Mouse (Mus musculus) ES-E14 (cell line): ENCODE measurements around the gene Sult1a1. TPM values are rescaled to one million over a fixed set of nuclear protein-coding genes. Genes with fewer than 3 reads are reported as not detected.
"Not testable (repeated sequence)": the region's sequence is repeated elsewhere in the genome, so short reads cannot be mapped to it uniquely, and the experiment has no call there.

Experiments used
- DNase-seq: peaks from one replicate; pipeline ENCODE4 v3.0.0-alpha.2; 2013; ENCODE audit warnings: low read depth, low spot score
- H3K27ac ChIP-seq: 2 replicates; pipeline ENCODE4 v1.5.1; 2012; ENCODE audit warnings: low read depth, mild to moderate bottlenecking, low read length, moderate library complexity, mixed read lengths; ENCODE audit not compliant: poor library complexity, insufficient read depth, severe bottlenecking
- H3K36me3 ChIP-seq: 2 replicates; pipeline ENCODE4 v1.6.1; 2012; ENCODE audit warnings: mild to moderate bottlenecking, low read length, moderate library complexity, mixed read lengths; ENCODE audit not compliant: control insufficient read depth, poor library complexity, insufficient read depth, severe bottlenecking
- H3K4me1 ChIP-seq, 2 experiments: fragments of 150-350 bp in 1 of 2; sonication (generic) in 1 of 2; 2 replicates each; pipeline ENCODE4 v1.6.1; 2012; ENCODE audit warnings: low read length in 2 of 2, mild to moderate bottlenecking in 1 of 2, mixed read lengths in 1 of 2; ENCODE audit not compliant: control insufficient read depth in 2 of 2, insufficient read depth in 2 of 2, poor library complexity in 1 of 2
- H3K4me3 ChIP-seq, 2 experiments: fragments of 150-350 bp in 1 of 2; sonication (generic) in 1 of 2; 2 replicates each; pipeline ENCODE4 v1.5.1; 2012; ENCODE audit warnings: low read length in 2 of 2, low read depth in 1 of 2, mild to moderate bottlenecking in 1 of 2, mixed read lengths in 1 of 2; ENCODE audit not compliant: insufficient read depth in 1 of 2, poor library complexity in 1 of 2, severe bottlenecking in 1 of 2
- H3K9ac ChIP-seq: 2 replicates; pipeline ENCODE4 v1.6.1; 2012; ENCODE audit warnings: low read depth, mild to moderate bottlenecking, low read length, mixed read lengths; ENCODE audit not compliant: poor library complexity, insufficient read depth, severe bottlenecking
- H3K9me3 ChIP-seq: fragments of 150-350 bp; sonication (generic); 2 replicates; pipeline ENCODE4 v1.6.1; 2012; ENCODE audit warnings: low read depth, mild to moderate bottlenecking, low read length; ENCODE audit not compliant: control insufficient read depth, insufficient read depth
- CHD2 ChIP-seq: IDR thresholded peaks from 2 replicates; pipeline ENCODE4 v1.6.1; 2014; ENCODE audit warnings: mild to moderate bottlenecking, low read depth, low read length, inconsistent platforms
- HCFC1 ChIP-seq: IDR thresholded peaks from 2 replicates; pipeline ENCODE4 v1.6.1; 2012; ENCODE audit warnings: low read length, inconsistent platforms, borderline replicate concordance; ENCODE audit not compliant: insufficient read depth
- MAFK ChIP-seq: IDR thresholded peaks from 2 replicates; pipeline ENCODE4 v1.6.1; 2014; ENCODE audit warnings: mild to moderate bottlenecking, low read depth, low read length, inconsistent platforms; ENCODE audit not compliant: insufficient read depth
- ZC3H11A ChIP-seq: IDR thresholded peaks from 2 replicates; pipeline ENCODE4 v1.6.1; 2012; ENCODE audit warnings: low read depth, mild to moderate bottlenecking, inconsistent platforms, low read length, borderline replicate concordance
- ZNF384 ChIP-seq: IDR thresholded peaks from 2 replicates; pipeline ENCODE4 v1.6.1; 2012; ENCODE audit warnings: low read depth, low read length, inconsistent platforms
- in situ Hi-C, 2 experiments: fragments of 600-800 bp; cut with MboI; formaldehyde crosslinking; loops; one replicate each; pipeline ENCODE4 v1.15.1; 2025; ENCODE audit warnings: low sequenced_read_pairs in 2 of 2, inconsistent platforms in 1 of 2; ENCODE audit not compliant: unreplicated experiment in 2 of 2
- total RNA-seq: library from RNA; depleted of rRNA; stranded (reverse); fragments of 300-350 nt; gene quantifications from 2 replicates; pipeline ENCODE4 v1.2.3, GENCODE M21; 2012

The Sult1a1 gene
- total RNA-seq, 1 experiment, result 0.22 TPM

DNA sequence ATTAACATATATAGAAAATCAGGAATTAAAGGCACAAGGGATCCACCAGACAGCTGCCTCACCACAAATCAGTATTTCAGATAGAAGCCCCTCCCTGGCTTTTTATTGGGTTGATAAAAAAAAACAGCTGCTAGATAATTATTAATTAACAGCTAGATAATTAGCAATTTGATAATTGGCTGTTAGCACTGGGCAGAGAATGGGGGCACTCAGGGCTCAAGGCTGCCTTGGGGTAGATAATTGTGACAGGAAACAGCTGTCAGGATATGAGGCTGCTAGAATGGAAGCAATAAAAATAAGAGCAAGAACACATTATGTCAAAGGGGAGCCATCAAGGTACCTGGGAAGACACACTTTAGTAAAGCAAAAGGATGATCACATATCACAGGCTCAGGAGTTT is 31.3 kb downstream of the Sult1a1 start:
- Histone ChIP-seq H3K4me3 (no peak overlapping the region), H3K9ac (no peak overlapping the region), H3K4me1 (peaks cover 2 to 16% of the 10 kb centered on the region in 2 experiments; a peak in 2 of 4 replicates), H3K36me3 (no peaks in the 10 kb centered on the region), H3K9me3 (no peaks in the 10 kb centered on the region), H3K27ac (peak overlapping the region; percentile 88; the same call in 1 of the 2 replicates)
- TF ChIP-seq ZNF384 (no peak), MAFK (no peak), CHD2 (no peak), HCFC1 (no peak), ZC3H11A (no peak)
- in situ Hi-C loops, result no loop called here
- DNase-seq, result no peak

DNA sequence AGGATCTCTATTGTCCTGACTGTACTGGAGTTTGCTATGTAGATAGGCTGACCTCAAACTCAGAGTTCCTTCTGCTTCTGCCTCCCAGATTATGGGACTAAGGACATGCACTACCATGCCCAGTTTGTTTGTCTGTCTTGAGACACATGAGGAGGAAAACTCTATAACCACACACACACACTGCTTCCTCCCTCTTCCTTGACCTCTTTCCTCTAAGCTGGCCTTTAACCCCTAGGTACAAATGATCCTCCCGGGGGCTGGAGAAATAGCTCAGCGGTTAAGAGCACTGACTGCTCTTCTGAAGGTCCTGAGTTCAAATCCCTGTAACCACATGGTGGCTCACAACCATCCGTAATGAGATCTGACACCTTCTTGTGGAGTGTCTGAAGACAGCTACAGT is 31.9 kb downstream of the Sult1a1 start:
- no peak for DNase-seq
- in situ Hi-C loops, result no loop called here
- Histone ChIP-seq H3K9ac (no peak overlapping the region), H3K27ac (no peak overlapping the region; the same call in 1 of the 2 replicates), H3K36me3 (no peaks in the 10 kb centered on the region), H3K9me3 (no peaks in the 10 kb centered on the region), H3K4me1 (peaks cover 2 to 16% of the 10 kb centered on the region in 2 experiments; a peak in 2 of 4 replicates), H3K4me3 (no peak overlapping the region)
- TF ChIP-seq HCFC1, result no peak
- no peak for TF ChIP-seq ZC3H11A
- no peak for TF ChIP-seq ZNF384
- no peak for TF ChIP-seq MAFK

DNA sequence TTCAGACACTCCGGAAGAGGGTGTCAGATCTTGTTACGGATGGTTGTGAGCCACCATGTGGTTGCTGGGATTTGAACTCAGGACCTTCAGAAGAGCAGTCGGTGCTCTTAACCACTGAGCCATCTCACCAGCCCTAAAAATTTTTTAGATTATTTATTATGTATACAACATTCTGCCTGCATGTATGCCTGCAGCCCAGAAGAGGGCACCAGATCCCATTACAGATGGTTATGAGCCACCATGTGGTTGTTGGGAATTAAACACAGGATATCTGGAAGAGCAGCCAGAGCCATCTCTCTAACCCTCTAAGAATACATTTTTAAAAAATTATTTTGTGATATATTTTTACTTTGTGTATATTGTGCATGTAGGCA is 33.0 kb downstream of the Sult1a1 start:
- H3K36me3 ChIP-seq, H3K9ac ChIP-seq, H3K27ac ChIP-seq, H3K4me3 ChIP-seq, H3K9me3 ChIP-seq, in situ Hi-C loops, DNase-seq: not testable (repeated sequence)
- TF ChIP-seq ZC3H11A, result 0 out of 2 replicates have a peak, but pooled peaks have one; percentile 8
- H3K4me1 ChIP-seq, result peaks cover 2 to 16% of the 10 kb centered on the region in 2 experiments; a peak in 2 of 4 replicates

DNA sequence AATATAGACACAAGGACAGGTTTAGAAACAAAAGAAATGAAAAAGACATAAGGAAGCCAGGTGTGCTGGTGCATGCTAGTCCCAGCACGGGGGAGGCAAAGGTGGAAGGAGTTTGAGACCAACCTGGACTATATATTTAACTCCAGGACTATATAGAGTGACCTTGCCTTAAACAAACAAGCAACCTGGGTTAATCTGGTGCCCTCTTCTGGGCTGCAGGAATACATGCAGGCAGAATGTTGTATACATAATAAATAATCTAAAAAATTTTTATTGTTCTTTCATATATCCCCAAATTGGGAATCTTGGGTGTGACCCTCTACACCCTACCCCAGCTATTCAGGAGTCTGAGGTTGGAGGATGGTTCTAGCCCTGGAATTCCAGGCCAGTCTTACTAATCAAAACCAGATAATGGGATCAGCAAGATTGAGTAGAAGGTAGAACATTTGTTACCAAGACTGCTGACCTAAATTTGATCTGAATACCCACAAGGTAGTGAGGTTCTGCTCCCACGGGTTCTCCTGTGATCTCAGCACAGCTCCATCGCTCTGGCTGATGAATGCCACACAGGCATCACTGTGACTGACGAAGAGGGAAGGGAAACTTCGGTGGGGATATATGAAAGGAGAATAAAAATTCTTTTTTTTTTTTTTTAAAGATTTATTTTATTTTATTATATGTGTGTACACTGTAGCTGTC is 33.5 kb downstream of the Sult1a1 start:
- no peak for DNase-seq
- Histone ChIP-seq H3K4me3 (no peak overlapping the region), H3K27ac (no peak overlapping the region), H3K36me3 (no peaks in the 10 kb centered on the region), H3K9me3 (no peaks in the 10 kb centered on the region), H3K4me1 (peaks cover 2 to 16% of the 10 kb centered on the region in 2 experiments; a peak in 2 of 4 replicates), H3K9ac (no peak overlapping the region)
- no peak for TF ChIP-seq ZC3H11A
- no peak for TF ChIP-seq CHD2
- no peak for TF ChIP-seq HCFC1
- no peak for TF ChIP-seq MAFK
- no peak for TF ChIP-seq ZNF384
- in situ Hi-C loops, result no loop called here
